Mouse (Mus musculus) liver, embryonic 14.5 days (tissue): ENCODE data around the gene Srrm4.

Source experiments
- CTCF ChIP-seq: IDR thresholded peaks from 2 replicates; pipeline ENCODE4 v1.5.1; 2016; ENCODE audit warnings: antibody characterized with exemption, low read depth, control low read depth
- EP300 ChIP-seq: IDR thresholded peaks from 2 replicates; pipeline ENCODE4 v1.6.1; 2016; ENCODE audit warnings: antibody characterized with exemption, low read depth

DNA sequence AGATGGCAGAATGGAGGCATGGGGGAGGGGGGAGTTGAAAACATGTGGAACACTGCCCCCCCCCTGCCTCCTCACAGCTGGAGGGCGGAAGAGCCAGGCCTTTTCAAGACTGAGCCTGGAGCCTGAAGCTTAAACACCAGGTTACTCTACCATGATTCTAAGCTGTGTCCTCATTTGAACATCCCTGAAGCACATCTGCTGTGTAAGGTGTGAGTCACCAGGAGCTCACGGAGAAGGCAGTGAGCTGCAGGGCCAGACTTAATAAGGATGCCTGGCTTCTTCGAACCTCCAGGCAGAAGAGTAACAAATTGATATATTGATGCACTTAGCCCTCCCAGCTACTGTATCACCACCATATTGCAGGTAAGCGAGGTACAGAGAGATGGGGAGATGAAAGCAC lies 79.5 kb downstream of the Srrm4 start:
- TF ChIP-seq CTCF = no peak
- TF ChIP-seq EP300 = no peak
